Mouse (Mus musculus) C2C12 (cell line): ENCODE measurements around the gene Mpp6.

Experiments used
- CEBPB ChIP-seq: IDR thresholded peaks from one replicate; pipeline ENCODE4 v1.6.1; 2011; ENCODE audit warnings: low read depth, mild to moderate bottlenecking, control low read depth, moderate library complexity
- CTCF ChIP-seq: IDR thresholded peaks from one replicate; pipeline ENCODE4 v1.5.1; 2011; ENCODE audit not compliant: control insufficient read depth, insufficient read depth, insufficient read length
- FOSL1 ChIP-seq: IDR thresholded peaks from one replicate; pipeline ENCODE4 v1.8.0; 2011; ENCODE audit warnings: mild to moderate bottlenecking, low read length; ENCODE audit not compliant: poor library complexity, insufficient read depth, severe bottlenecking
- MAX ChIP-seq: IDR thresholded peaks from one replicate; pipeline ENCODE4 v1.6.1; 2011; ENCODE audit warnings: mild to moderate bottlenecking, control low read depth
- MYOD1 ChIP-seq: IDR thresholded peaks from one replicate; pipeline ENCODE4 v1.6.1; 2011; ENCODE audit warnings: low read depth; ENCODE audit not compliant: control insufficient read depth, insufficient read length
- MYOG ChIP-seq: IDR thresholded peaks from one replicate; pipeline ENCODE4 v1.6.1; 2011; ENCODE audit not compliant: control insufficient read depth, insufficient read length; ENCODE audit errors: extremely low read depth
- USF1 ChIP-seq: IDR thresholded peaks from one replicate; pipeline ENCODE4 v1.6.1; 2011; ENCODE audit warnings: low read depth, mild to moderate bottlenecking, control low read depth, moderate library complexity

DNA sequence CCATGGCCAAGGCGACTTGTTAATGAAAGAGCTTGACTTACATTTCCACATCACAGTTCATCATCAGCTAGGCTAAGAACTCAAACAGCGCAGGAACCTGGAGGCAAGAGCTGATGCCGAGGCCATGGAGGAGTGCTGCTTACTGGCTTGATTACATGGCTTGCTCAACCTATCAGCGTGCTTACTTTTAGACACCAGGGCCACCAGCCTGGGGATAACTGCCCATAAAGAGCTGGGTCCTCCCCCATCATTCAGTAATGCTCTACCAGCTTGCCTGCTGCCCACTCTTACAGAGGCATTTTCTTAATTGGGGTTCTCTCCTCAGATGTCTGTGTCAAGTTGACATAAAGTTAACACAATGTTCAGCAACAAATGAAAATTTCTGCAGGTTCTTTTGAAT lies 95.1 kb downstream of the Mpp6 start:
- TF ChIP-seq CTCF (no peak), FOSL1 (no peak), MAX (no peak), MYOD1 (no peak), MYOG (no peak), USF1 (no peak), CEBPB (no peak)
